Mouse (Mus musculus) frontal cortex, adult 2 months (tissue): ENCODE results near the gene Acaa1a. TPM values are rescaled to one million over a fixed set of nuclear protein-coding genes. Genes with fewer than 3 reads are reported as not detected.

Experiments
- DNase-seq, 2 experiments: peaks; one replicate each; pipeline ENCODE4 v3.0.0; 2022; ENCODE audit warnings: low spot score in 1 of 2; ENCODE audit errors: extremely low spot score in 1 of 2
- polyA plus RNA-seq: library from polyadenylated mRNA; depleted of rRNA; stranded (reverse); fragments of >200 nt; gene quantifications from 2 replicates; pipeline ENCODE4 v1.2.3, GENCODE M21; 2012; rRNA removed

Acaa1a gene
- polyA plus RNA-seq, 1 experiment, result 141 TPM

- DNase-seq, result no peak
Observed at GRCm38 (mm10) chr9:119378231-119378630, 38.8 kb downstream of the Acaa1a start.

- DNase-seq, result peak in 1 of 2 experiments; percentile 14
Observed at GRCm38 (mm10) chr9:119382603-119383002, 43.1 kb downstream of the Acaa1a start.

GRCm38 (mm10) chr9:119388956-119389355 is 49.5 kb downstream of the Acaa1a start:
- no peak for DNase-seq

- no peak for DNase-seq
Observed at GRCm38 (mm10) chr9:119390214-119390613, 50.7 kb downstream of the Acaa1a start.

- DNase-seq, result no peak
Observed at GRCm38 (mm10) chr9:119394808-119395207, 55.3 kb downstream of the Acaa1a start.

Other genes starting within 250 kb of the Acaa1a start
- 15.9 and 18.4 TPM in 2 replicates for gene Plcd1, start 246.2 kb upstream of the Acaa1a start, polyA plus RNA-seq
- 3.5 and 4.6 TPM in 2 replicates for gene Dlec1, start 237.2 kb upstream of the Acaa1a start, polyA plus RNA-seq
- gene Acaa1b, start 182.6 kb upstream of the Acaa1a start, polyA plus RNA-seq, result 0.80 and 1.7 TPM in 2 replicates
- not detected in 2 replicates for gene Gm47289, start 180.5 kb upstream of the Acaa1a start, polyA plus RNA-seq
- gene Slc22a13, start 130.6 kb upstream of the Acaa1a start, polyA plus RNA-seq, result not detected in 2 replicates
- 46.6 and 51.5 TPM in 2 replicates for gene Oxsr1, start 17.2 kb upstream of the Acaa1a start, polyA plus RNA-seq
- gene Myd88, start 1.7 kb downstream of the Acaa1a start, polyA plus RNA-seq, result 5.2 and 5.5 TPM in 2 replicates
- 6.8 and 7.3 TPM in 2 replicates for gene Xylb, start 17.7 kb downstream of the Acaa1a start, polyA plus RNA-seq
- not detected in 2 replicates for gene Slc22a14, start 25.9 kb downstream of the Acaa1a start, polyA plus RNA-seq
- gene Acvr2b, start 62.4 kb downstream of the Acaa1a start, polyA plus RNA-seq, result 7.7 and 8.4 TPM in 2 replicates
- gene Exog, start 105.3 kb downstream of the Acaa1a start, polyA plus RNA-seq, result 13.3 and 13.6 TPM in 2 replicates
- 2.1 and 2.2 TPM in 2 replicates for gene Scn5a, start 239.3 kb downstream of the Acaa1a start, polyA plus RNA-seq